Mouse (Mus musculus) MEL (cell line): ENCODE results near the gene Btg1. TPM values are rescaled to one million over a fixed set of nuclear protein-coding genes. Genes with fewer than 3 reads are reported as not detected.

Experiments used
- DNase-seq: peaks from one replicate; pipeline ENCODE4 v3.0.0; 2011; ENCODE audit warnings: low read depth, low spot score
- H3K27ac ChIP-seq: 2 replicates; pipeline ENCODE4 v1.5.1; 2012; ENCODE audit warnings: low read depth, mild to moderate bottlenecking, control low read depth, low read length, moderate library complexity; ENCODE audit not compliant: control insufficient read depth
- H3K27me3 ChIP-seq, 2 experiments: fragments of 150-350 bp in 1 of 2; sonication (generic) in 1 of 2; 2 replicates each; pipeline ENCODE4 v1.6.1; 2012; ENCODE audit warnings: low read length in 2 of 2, mild to moderate bottlenecking in 2 of 2, improper control_type of control experiment in 1 of 2, moderate library complexity in 1 of 2; ENCODE audit not compliant: insufficient read depth in 2 of 2, control insufficient read depth in 1 of 2
- H3K36me3 ChIP-seq, 2 experiments: 2 replicates each; pipeline ENCODE4 v1.6.1; 2012 to 2014; ENCODE audit warnings: low read length in 2 of 2, improper control_type of control experiment in 1 of 2, inconsistent platforms in 1 of 2, mild to moderate bottlenecking in 1 of 2; ENCODE audit not compliant: insufficient read depth in 2 of 2, control insufficient read depth in 1 of 2
- H3K4me1 ChIP-seq, 2 experiments: fragments of 150-350 bp in 1 of 2; sonication (generic) in 1 of 2; 2 replicates each; pipeline ENCODE4 v1.6.1; 2012; ENCODE audit warnings: low read length in 2 of 2, improper control_type of control experiment in 1 of 2, mild to moderate bottlenecking in 1 of 2; ENCODE audit not compliant: insufficient read depth in 2 of 2, control insufficient read depth in 1 of 2
- H3K4me3 ChIP-seq, 2 experiments: fragments of 150-350 bp in 1 of 2; sonication (generic) in 1 of 2; 2 replicates each; pipeline ENCODE4 v1.5.1; 2012; ENCODE audit warnings: low read depth in 2 of 2, low read length in 2 of 2, mild to moderate bottlenecking in 2 of 2, moderate library complexity in 2 of 2, control low read depth in 1 of 2, improper control_type of control experiment in 1 of 2; ENCODE audit not compliant: control insufficient read depth in 1 of 2, insufficient read depth in 1 of 2
- H3K79me2 ChIP-seq: 2 replicates; pipeline ENCODE4 v1.6.1; 2012; ENCODE audit warnings: mild to moderate bottlenecking, low read length, moderate library complexity; ENCODE audit not compliant: control insufficient read depth, poor library complexity, insufficient read depth
- H3K9ac ChIP-seq: 2 replicates; pipeline ENCODE4 v1.6.1; 2012; ENCODE audit warnings: low read depth, mild to moderate bottlenecking, control low read depth, low read length, moderate library complexity; ENCODE audit not compliant: control insufficient read depth, poor library complexity, severe bottlenecking
- H3K9me3 ChIP-seq: fragments of 150-350 bp; sonication (generic); replicated peaks from 2 replicates; pipeline ENCODE4 v1.6.1; 2012; ENCODE audit warnings: mild to moderate bottlenecking, low read length, improper control_type of control experiment, moderate library complexity; ENCODE audit not compliant: insufficient read depth
- E2F4 ChIP-seq: IDR thresholded peaks from 2 replicates; pipeline ENCODE4 v1.6.1; 2011; ENCODE audit warnings: low read depth, low read length, improper control_type of control experiment, borderline replicate concordance
- EP300 ChIP-seq, 2 experiments: IDR thresholded peaks; 2 replicates each; pipeline ENCODE4 v1.6.1; 2011; ENCODE audit warnings: improper control_type of control experiment in 2 of 2, low read length in 2 of 2, low read depth in 1 of 2, mild to moderate bottlenecking in 1 of 2
- ETS1 ChIP-seq: IDR thresholded peaks from 2 replicates; pipeline ENCODE4 v1.6.1; 2012; ENCODE audit warnings: low read depth, mild to moderate bottlenecking, inconsistent platforms, low read length, improper control_type of control experiment, moderate library complexity
- GATA1 ChIP-seq: IDR thresholded peaks from 2 replicates; pipeline ENCODE4 v1.6.1; 2011; ENCODE audit warnings: low read depth, low read length, improper control_type of control experiment
- HCFC1 ChIP-seq: IDR thresholded peaks from 2 replicates; pipeline ENCODE4 v1.6.1; 2012; ENCODE audit warnings: low read depth, mild to moderate bottlenecking, inconsistent platforms, low read length, improper control_type of control experiment, moderate library complexity
- KAT2A ChIP-seq: conservative IDR thresholded peaks from 2 replicates; pipeline ENCODE4 v1.6.1; 2012; ENCODE audit warnings: low read depth, low read length, improper control_type of control experiment, inconsistent platforms
- MAFK ChIP-seq: IDR thresholded peaks from 2 replicates; pipeline ENCODE4 v1.6.1; 2011; ENCODE audit warnings: low read depth, mild to moderate bottlenecking, low read length, improper control_type of control experiment, borderline replicate concordance
- MAX ChIP-seq: IDR thresholded peaks from 2 replicates; pipeline ENCODE4 v1.6.1; 2011; ENCODE audit warnings: low read length, improper control_type of control experiment
- MEF2A ChIP-seq: IDR thresholded peaks from 2 replicates; pipeline ENCODE4 v1.6.1; 2014; ENCODE audit warnings: low read depth, mild to moderate bottlenecking, inconsistent platforms, low read length, improper control_type of control experiment; ENCODE audit not compliant: poor library complexity, insufficient replicate concordance, severe bottlenecking; ENCODE audit errors: extremely low read depth
- NELFE ChIP-seq: IDR thresholded peaks from 2 replicates; pipeline ENCODE4 v1.6.1; 2011; ENCODE audit warnings: low read depth, low read length, improper control_type of control experiment
- NRF1 ChIP-seq: IDR thresholded peaks from 2 replicates; pipeline ENCODE4 v1.6.1; 2014; ENCODE audit warnings: low read depth, mild to moderate bottlenecking, inconsistent platforms, low read length, improper control_type of control experiment, moderate library complexity; ENCODE audit not compliant: poor library complexity, insufficient read depth, severe bottlenecking
- SMC3 ChIP-seq: IDR thresholded peaks from 2 replicates; pipeline ENCODE4 v1.6.1; 2011; ENCODE audit warnings: low read depth, low read length, improper control_type of control experiment
- TAL1 ChIP-seq: IDR thresholded peaks from 2 replicates; pipeline ENCODE4 v1.6.1; 2012; ENCODE audit warnings: mild to moderate bottlenecking, inconsistent platforms, low read length, moderate library complexity, mixed read lengths
- UBTF ChIP-seq: IDR thresholded peaks from 2 replicates; pipeline ENCODE4 v1.6.1; 2012; ENCODE audit warnings: low read depth, mild to moderate bottlenecking, inconsistent platforms, low read length, improper control_type of control experiment, moderate library complexity, borderline replicate concordance; ENCODE audit not compliant: insufficient read depth
- ZC3H11A ChIP-seq: IDR thresholded peaks from 2 replicates; pipeline ENCODE4 v1.6.1; 2012; ENCODE audit warnings: low read depth, mild to moderate bottlenecking, inconsistent platforms, low read length, improper control_type of control experiment
- ZKSCAN1 ChIP-seq: IDR thresholded peaks from 2 replicates; pipeline ENCODE4 v1.6.1; 2012; ENCODE audit warnings: low read depth, mild to moderate bottlenecking, inconsistent platforms, low read length, improper control_type of control experiment, moderate library complexity
- ZMIZ1 ChIP-seq: IDR thresholded peaks from 2 replicates; pipeline ENCODE4 v1.6.1; 2012; ENCODE audit warnings: low read depth, mild to moderate bottlenecking, inconsistent platforms, low read length, improper control_type of control experiment, moderate library complexity
- polyA plus RNA-seq, 2 experiments: library from polyadenylated mRNA; stranded (reverse) in 1 of 2; unstranded in 1 of 2; fragments of >175 nt in 1 of 2; fragments of >200 nt in 1 of 2; gene quantifications; 2 replicates each; pipeline versions ENCODE4 v1.2.1 to v1.2.4; 2012; ENCODE audit warnings: low replicate concordance in 2 of 2, low read depth in 1 of 2; ENCODE audit not compliant: insufficient read length in 2 of 2, insufficient read depth in 1 of 2, missing spikeins in 1 of 2
- total RNA-seq: library from RNA; depleted of rRNA; stranded (reverse); fragments of 300-350 nt; gene quantifications from 2 replicates; pipeline ENCODE4 v1.2.3, GENCODE M21; 2012

Gene Btg1
- total and polyA plus RNA-seq, 3 experiments: 2.0 to 4.8 TPM; not detected in 1

DNA sequence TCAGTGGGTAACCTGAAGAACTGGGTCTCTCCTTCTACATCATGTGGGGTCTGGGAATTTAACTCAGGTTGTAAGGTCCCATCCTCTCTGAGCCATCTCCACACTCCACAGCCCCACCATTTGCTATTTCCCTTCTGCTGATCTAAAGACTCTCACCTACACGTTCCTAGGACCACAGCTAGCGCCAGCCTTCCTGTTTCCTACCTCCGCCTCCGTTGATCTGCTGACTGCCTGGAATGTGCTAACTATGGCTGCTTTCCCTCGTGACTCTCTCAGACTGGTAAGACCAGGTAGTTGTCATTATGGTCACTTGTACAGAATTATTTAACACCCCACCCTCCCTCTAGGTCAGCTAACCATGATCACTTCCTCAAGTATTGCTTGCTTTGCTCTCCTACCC is 13.3 kb downstream of the Btg1 start (continued):
- no peak for TF ChIP-seq SMC3

DNA sequence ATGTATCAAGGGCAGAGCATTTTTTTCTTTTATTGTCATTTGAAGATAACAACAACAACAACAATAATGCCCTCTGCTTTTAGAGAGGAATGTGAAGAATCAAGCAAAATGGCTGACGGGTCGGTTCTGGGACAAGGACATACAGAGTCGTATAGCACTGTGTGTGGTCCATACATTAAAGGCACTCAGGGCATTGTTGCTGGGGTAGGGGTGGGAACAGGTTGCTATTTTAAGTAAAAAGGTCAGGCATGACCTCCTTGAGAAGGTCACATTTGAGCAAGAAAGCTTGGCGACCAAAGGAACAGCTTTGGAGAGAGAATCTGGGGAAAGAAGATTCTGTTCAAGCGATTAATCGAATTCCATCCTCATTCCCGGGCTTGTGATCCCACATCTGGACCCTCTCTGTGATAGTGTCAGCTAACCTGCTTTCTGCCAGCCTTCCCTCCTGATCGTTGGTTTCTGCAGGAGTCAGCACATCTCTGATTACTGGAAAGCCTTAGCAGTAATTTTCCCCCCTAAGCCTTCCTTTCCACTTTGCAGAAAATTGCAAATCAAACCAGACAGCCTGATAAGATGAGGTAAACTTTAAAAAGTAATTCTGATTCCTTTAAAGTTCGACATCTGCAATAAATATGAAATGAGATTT is 14.4 kb downstream of the Btg1 start:
- Histone ChIP-seq H3K27ac (no peak overlapping the region), H3K4me1 (peaks cover 0 to 9% of the 10 kb centered on the region in 2 experiments; a peak in 2 of 4 replicates), H3K27me3 (no peaks in the 10 kb centered on the region), H3K9me3 (no peaks in the 10 kb centered on the region), H3K9ac (no peak overlapping the region), H3K36me3 (peaks cover 0 to 7% of the 10 kb centered on the region in 2 experiments; a peak in 2 of 4 replicates), H3K79me2 (no peaks in the 10 kb centered on the region), H3K4me3 (no peak overlapping the region)
- TF ChIP-seq E2F4 (no peak), MAX (no peak), ZKSCAN1 (no peak), MAFK (no peak), HCFC1 (no peak), GATA1 (no peak), TAL1 (no peak)
- no peak for DNase-seq

DNA sequence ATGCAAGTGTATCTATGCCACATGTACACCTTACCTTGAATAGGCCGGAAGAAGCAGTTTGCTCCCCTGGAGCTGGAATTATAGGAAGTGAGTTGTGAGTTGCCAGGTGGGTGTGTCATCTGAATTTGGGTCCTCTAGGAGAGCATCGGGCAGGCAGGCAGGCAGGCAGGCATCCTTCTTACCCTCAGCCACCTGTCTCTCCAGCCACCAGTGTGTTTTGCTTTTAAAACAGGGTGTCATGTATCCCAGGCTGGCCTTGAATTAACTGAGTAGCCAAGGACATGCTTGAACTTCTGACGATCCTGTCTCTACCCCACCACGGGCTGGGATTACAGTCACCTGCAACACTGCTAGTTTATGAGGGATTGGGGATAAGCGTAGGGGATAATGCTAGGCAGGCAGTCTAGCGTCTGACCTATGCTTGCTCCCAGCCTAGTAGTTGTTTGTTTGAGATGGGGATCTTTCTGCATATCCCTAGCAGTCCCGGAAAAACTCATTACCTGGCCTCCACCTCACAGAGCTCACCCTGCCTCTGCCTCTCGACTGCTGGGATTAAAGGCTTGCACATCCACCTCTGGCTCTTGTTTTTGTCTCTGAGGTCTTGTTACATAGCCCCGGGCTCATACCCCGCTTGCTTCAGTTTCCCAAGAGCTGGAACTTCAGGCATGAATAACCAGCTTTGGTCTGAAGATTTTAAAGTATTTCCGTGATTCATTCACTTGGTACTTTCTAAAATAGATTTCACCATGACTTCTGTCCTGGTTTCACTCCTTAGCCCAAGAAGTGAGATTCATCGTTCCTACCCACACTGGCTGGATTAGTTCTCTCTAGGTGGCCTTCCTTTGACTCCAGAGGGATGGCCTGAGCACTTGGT is 15.7 kb downstream of the Btg1 start:
- peaks cover 0 to 7% of the 10 kb centered on the region in 2 experiments; a peak in 2 of 4 replicates for H3K36me3 ChIP-seq
- no peak overlapping the region for H3K9ac ChIP-seq
- H3K27ac ChIP-seq: no peak overlapping the region
- DNase-seq: no peak
- no peaks in the 10 kb centered on the region for H3K27me3 ChIP-seq
- TF ChIP-seq ZMIZ1: no peak
- TF ChIP-seq NELFE: no peak
- no peak for TF ChIP-seq EP300 (IDR thresholded peaks at IDR 0.05; ENCODE audit: low read depth in 1 of 2, low read length in 2 of 2)
- TF ChIP-seq ZC3H11A: no peak
- no peak for TF ChIP-seq MEF2A
- TF ChIP-seq NRF1: no peak
- TF ChIP-seq SMC3: no peak
- TF ChIP-seq UBTF: no peak
- TF ChIP-seq KAT2A: no peak
- TF ChIP-seq ETS1: no peak
- H3K4me1 ChIP-seq: peaks cover 0 to 9% of the 10 kb centered on the region in 2 experiments; a peak in 2 of 4 replicates
- no peaks in the 10 kb centered on the region for H3K9me3 ChIP-seq
- H3K4me3 ChIP-seq: no peak overlapping the region
- no peaks in the 10 kb centered on the region for H3K79me2 ChIP-seq
